Mouse (Mus musculus): ENCODE measurements around the gene E030030I06Rik.
"Not testable (repeated sequence)": the region's sequence is repeated elsewhere in the genome, so short reads cannot be mapped to it uniquely, and the experiment has no call there.

E030030I06Rik gene

DNA sequence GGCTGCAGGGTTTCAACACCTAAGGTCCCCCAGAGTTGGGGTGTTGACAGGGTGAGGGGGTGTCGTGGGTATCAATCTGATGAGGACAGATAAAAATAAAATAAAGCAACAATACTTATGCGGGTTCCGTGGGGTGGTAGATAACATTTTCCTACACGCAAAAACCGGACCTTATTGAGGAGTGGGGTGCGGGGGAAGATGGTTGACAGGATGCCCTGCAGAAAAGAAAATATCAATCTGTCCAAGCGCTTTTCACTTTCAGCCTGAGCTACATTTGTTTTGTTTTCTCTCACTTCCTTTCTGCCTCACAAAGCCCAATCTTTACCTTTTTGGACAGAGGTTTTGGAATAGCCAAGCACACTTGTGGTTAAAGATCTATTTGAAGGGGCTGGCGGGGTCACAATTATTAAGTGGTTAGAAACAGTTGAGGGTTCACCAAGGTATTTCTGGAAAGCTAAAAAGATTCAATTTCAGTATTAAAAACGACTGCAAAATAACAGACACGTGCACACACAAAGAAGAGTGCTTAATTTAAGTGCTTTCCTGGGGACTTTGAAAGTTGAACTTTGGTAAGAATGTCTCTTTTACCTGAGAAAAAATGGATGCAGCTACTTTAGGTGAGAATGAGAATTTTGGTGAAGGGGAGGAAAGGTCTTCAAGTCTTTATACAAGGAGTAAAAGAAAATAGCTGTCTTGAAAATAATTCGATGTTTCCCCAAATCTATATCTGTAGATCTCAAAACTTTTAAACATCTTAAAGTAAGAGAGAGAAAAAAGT lies 3.0 kb upstream of the E030030I06Rik start:
- DNase-seq (ENCODE audit: low read depth): not testable (repeated sequence)

DNA sequence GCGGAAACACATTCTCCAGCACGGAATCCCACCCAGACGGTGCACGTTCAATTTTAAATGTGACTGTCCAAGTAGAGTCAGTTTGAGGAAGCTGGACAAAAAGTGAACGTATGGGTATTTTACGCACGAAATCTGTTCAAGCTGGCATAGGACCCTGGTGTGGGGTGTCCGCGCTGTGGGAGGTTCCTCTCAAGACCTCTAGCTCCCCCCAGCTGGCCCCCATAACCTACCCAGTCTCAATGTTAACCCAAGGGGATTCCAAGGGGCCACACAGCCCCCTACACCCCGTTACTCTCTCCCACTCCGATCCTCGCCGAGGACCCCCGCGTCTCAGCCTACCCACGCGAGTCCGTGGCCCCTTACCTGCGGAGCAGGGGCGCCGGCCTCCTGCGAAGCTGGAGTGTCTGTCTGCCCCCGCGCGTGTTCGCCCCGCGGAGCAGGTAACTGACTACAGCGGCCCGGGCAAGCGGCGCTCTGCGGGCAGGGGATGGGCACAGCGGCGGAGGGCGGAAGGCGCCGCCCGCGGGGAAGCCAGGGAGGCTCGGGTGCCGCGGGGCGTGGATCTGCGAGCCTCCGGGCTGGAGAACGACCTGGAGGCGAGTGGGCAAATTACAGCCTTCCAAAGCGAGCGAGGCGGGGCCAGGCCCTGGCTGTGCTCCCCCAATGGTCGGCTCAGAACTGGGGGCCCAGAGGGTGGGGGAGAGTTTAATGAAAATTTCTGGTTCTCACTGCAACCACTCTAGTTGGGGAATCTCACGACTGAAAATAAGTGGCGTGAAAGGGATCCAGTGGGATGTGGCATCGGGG lies 2.2 kb upstream of the E030030I06Rik start:
- peak; percentile 38 for DNase-seq (ENCODE audit: low read depth)

DNA sequence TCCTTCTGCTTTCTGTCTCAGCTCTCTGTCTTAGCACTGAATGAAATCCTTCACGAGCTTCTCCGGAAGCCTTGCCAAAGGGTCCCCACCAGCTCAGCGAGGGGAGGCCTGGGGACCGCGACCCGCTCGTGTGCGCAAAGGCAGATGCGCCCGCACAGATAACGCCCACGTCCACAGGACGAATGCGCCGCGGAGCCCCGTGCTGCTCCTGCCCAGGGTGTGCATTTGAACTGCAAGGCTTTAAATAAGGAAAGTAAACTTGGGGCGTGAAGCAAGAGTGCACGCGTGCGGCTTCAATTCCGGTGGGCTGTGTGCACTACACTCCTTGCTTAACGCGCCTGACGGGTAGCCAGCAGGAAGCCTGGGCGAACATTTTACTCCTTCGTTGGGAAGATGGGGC lies 1.5 kb upstream of the E030030I06Rik start:
- peak; percentile 60 for DNase-seq (ENCODE audit: low read depth)

DNA sequence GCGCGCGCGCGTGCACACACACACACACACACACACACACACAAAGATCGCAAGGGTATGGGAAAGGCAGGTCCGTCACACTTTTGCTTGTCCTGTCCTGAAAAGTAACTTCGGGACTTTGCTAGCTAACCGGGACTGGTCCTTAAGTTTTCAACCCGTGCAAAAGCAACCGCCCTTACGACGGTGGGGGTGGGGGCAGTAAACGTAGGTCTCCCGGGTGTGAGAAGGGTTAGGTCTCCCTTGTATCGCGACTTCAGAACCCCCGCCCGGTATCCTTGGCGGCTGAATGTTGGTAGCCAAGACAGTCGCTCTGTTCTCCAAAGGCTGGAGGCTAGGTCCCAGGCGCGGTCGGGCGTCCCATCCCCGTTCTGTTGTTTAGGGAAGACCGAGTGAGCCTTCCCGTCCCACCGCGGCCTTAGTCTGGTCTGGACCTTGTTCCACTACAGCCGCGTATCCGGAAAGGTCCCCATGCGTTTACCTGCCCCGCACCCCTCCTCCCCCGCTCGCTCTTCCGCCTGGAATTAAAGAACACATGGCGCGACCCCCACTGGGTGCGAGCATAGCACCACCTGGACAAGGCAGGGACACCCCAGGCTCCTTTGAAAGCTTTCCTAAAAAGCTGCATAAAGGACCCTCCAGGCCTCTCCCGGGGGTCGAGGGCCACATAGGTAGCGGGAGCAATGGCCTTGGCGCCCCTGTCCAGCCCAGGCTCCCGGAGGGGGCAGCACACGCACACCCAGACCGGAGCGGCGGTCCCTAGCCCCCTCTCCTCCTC lies 808 bp upstream of the E030030I06Rik start:
- peak; percentile 38 for DNase-seq (ENCODE audit: low read depth)

DNA sequence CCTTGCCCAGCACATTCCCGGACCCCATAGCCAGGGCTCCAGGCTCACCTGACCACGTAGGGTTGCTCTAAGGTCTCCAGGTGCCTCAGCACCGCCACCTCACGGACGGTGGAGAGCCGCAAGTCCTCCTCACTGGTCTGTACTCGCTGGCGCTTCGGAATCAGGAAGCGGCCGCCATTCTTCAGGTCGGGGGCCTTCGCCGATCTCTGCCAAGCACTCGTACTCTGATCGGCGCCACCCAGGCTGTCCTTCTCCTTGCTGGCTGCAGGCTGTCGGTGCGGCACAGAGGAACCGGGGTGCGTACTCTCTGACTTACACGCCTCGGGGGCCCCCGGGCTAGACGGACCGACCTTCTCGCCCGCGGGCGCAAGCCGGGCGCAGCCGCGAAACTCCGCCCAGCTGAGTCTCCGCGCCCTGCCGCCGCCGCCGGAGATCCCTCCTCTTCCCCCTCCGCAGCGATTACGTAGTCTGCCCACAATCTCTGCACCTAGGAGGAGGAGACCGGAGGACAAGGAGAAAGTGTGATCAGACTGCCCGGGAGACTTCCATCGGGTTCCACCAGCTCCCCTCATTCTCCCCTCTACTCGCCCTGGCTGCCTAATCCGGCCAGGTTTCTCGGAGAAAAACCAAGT lies 513 bp downstream of the E030030I06Rik start:
- DNase-seq (ENCODE audit: low read depth): peak; percentile 85

DNA sequence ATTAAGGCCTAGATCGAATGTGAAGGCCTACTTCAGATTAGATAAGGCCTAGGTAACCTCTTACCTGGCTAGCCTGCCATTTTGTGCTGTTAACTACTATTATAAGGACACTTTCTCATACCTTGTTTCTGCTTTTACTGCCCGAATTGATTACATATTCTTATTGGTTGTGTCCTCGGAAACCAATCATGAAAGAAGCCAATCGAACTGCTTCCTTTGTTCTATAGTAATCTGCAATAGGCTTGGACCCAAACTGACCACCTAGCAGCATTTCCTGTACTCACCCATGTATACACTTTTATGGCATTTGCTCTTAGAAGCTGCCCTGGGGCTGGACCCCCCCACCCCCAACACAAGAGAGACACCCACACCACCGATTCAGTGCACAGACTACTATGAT lies 6.1 kb downstream of the E030030I06Rik start:
- DNase-seq (ENCODE audit: low read depth): no peak

DNA sequence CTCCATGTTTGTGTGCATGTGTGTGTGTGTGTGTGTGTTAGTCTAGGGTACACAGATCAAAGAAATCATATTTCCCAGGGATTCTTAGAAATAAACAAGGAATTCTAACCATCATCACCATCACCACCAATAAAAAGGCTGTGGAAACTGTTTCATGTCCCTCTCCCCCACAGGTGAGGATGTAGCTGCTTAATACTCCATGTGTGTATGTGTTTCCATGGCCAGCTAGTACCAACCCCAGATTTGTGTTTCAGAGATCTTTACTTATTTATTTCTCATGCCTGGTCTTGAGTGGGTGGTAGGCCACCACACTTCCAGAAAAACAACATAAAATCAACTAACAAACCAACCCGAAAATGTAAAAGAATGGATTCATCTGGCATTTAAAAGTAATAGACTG lies 6.9 kb downstream of the E030030I06Rik start:
- peak; percentile 74 for DNase-seq (ENCODE audit: low read depth)

DNA sequence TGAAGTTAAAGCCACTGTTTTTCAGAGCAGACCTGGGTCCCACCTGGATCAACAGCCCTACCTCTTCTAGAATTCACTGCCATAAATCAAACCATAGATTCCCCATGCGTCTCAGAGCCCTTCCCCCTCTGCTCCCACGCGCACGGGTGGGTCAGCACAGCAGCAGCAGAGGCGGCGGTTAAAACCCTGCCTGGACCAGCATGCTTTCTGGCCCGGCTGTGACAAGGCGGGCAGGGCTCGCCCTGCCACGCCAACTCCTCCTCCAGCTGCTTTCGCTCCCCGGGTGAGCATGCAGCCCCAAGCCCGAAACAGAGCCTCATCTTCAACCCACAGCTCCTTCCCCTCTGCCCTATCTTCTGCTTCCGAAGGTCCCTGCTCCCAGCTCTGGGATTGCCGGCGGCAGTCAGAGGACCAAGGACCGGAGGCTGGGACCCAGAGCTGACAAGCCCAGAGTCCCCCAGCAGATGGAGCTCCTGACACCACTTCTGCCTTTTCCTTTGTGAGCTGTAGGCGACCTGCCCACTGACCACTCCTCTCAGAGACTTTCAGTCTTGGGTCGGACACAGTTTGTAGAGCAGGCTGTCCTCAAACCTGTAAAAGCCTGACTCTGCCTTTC lies 8.3 kb downstream of the E030030I06Rik start:
- DNase-seq (ENCODE audit: low read depth): peak; percentile 54

DNA sequence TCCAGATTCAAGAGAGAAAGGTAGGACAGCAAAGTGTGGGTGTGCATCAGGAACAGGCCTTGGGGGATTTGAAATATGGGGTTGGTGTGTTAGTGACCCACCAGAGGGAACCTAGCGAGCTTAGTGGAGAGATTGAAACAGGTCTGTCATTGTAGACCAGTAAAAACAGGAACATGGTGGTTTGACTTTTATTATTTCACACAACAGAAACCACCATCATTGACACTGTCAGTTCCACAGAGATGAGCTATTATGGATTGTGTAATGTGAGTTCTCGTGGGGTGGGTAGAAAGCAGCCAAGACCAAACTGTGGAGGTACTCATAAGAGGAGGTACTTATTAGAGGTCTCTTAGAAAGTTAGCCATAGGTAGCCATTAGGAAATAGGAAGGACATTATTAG lies 74.5 kb downstream of the E030030I06Rik start:
- DNase-seq (ENCODE audit: low read depth): no peak

DNA sequence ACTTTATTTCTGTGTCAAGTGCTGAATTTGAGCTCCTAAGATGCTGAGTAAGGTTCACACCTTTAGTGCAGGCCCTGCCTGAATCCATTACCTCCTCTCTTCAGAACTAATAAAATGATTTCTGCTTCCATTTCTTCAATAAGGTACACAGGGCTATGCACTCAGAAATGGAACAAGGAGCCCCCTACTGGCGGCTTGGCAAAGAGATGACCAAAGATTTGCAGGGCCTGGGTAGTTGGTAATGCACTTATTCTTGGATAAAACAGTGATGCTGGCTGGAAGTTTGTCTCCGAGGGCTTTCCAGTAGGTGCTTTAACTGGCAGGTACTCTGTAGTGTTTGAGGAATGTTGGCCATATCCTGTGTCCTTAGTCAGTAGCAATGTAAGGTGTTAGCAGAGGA lies 76.3 kb downstream of the E030030I06Rik start:
- peak; percentile 8 for DNase-seq (ENCODE audit: low read depth)

DNA sequence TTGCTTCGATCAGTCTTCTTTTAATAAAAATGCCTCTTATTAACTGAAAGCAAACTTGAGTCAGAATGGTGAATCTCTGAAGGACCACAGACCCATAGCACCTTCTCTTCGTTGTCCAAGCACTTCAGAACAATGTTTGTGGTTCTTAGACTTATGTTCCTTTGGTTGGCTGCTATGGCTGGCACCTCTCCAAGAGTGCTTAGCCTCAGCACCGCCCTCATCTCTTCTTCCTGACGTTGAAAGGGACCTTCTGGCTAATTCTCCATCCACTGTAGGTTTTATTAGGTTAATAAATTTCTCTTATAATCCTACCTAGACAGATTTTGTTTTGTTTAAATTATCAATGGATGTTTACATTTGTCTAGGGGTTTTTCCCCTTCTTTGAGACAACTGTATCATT lies 78.5 kb downstream of the E030030I06Rik start:
- DNase-seq (ENCODE audit: low read depth): no peak

DNA sequence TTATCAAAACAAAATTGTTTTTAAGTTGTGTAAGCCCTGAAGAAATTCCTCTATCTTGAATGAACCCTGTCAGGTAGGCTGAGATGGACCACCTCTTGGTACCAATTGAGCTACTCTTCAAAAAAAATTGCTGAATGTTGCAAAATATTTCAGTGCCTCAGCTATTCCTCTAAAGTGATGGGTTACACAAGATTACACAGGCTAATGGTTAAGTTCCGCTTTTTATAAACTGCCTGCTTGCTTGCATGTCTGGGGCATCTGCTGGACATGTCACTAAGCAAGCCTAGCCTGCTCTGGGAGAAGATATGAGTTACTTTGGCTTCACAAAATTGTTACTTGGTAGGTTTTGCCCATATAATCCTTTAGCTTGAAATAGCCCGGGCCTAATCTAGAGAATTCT lies 78.9 kb downstream of the E030030I06Rik start:
- DNase-seq (ENCODE audit: low read depth): no peak

DNA sequence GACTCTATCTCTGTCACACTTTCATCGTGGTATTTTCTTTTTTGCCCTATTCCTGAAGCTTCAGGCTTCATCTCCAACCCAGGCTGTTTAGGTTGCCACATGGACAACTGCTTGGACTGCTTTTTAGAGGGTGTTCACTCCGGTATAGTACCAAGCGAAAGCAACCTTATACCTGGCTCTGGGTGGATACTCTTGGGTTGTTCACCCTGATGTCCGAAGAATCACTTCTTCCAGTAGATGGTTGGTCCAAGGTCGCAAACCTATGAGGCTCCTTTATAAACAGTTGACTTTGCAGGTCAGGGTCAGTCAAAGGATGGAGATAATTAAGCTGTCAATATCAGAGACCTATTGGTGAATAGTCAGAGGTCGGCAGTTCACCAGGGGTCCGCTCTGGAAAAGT lies 81.1 kb downstream of the E030030I06Rik start, which contains the start of gene 4930444G20Rik:
Gene 4930444G20Rik (minus strand): TSS at position 101 of the 400 bp plus-strand sequence.
- DNase-seq (ENCODE audit: low read depth): not testable (repeated sequence)

Data from naive thymus-derived CD4-positive, alpha-beta T cell, adult 2 months (primary cell).